Mouse (Mus musculus) heart, embryonic 13.5 days (tissue): ENCODE data around the gene Adam21. TPM values are rescaled to one million over a fixed set of nuclear protein-coding genes. Genes with fewer than 3 reads are reported as not detected.
"Not testable (repeated sequence)": the region's sequence is repeated elsewhere in the genome, so short reads cannot be mapped to it uniquely, and the experiment has no call there.

Experiments
- ATAC-seq: fragments of 200-750 bp; cut with Nextera tagmentation; 2 replicates; pipeline ENCODE4 v1.8.0; 2017; ENCODE audit warnings: moderate TSS enrichment; ENCODE audit not compliant: insufficient number of reproducible peaks, low FRiP score, low TSS enrichment; ENCODE audit errors: extremely low read depth
- H3K27ac ChIP-seq: fragments of 300-500 bp; sonication (generic); replicated peaks from 2 replicates; pipeline ENCODE4 v1.5.1; 2015; ENCODE audit warnings: moderate library complexity, mild to moderate bottlenecking, inconsistent platforms
- H3K27me3 ChIP-seq: fragments of 300-500 bp; sonication (generic); replicated peaks from 2 replicates; pipeline ENCODE4 v1.6.1; 2015; ENCODE audit warnings: mild to moderate bottlenecking, inconsistent platforms
- H3K36me3 ChIP-seq: fragments of 300-500 bp; sonication (generic); 2 replicates; pipeline ENCODE4 v1.6.1; 2015; ENCODE audit warnings: mild to moderate bottlenecking, inconsistent platforms
- H3K4me1 ChIP-seq: fragments of 300-500 bp; sonication (generic); 2 replicates; pipeline ENCODE4 v1.6.1; 2015; ENCODE audit warnings: inconsistent platforms
- H3K4me2 ChIP-seq: fragments of 300-500 bp; sonication (generic); 2 replicates; pipeline ENCODE4 v1.6.1; 2015; ENCODE audit warnings: inconsistent platforms, mild to moderate bottlenecking, moderate library complexity
- H3K4me3 ChIP-seq: fragments of 300-500 bp; sonication (generic); 2 replicates; pipeline ENCODE4 v1.5.1; 2015; ENCODE audit warnings: moderate library complexity, mild to moderate bottlenecking, inconsistent platforms
- H3K9ac ChIP-seq: fragments of 300-500 bp; sonication (generic); 2 replicates; pipeline ENCODE4 v1.6.1; 2015; ENCODE audit warnings: inconsistent platforms, mild to moderate bottlenecking, moderate library complexity
- H3K9me3 ChIP-seq: fragments of 300-500 bp; sonication (generic); 2 replicates; pipeline ENCODE4 v1.6.1; 2016; ENCODE audit warnings: inconsistent platforms
- WGBS: fragments of 180-500 bp; shearing (Covaris S2); methylation state at CpG from one replicate; pipeline ENCODE4 v1.1.7; 2015; ENCODE audit warnings: mixed read lengths; 5-methylcytosine and 5-hydroxymethylcytosine counted together
- polyA plus RNA-seq: library from polyadenylated mRNA; unstranded; fragments of >200 nt; fragmentation: Nextera tagmentation; extraction: Ambion mirVana; gene quantifications from 2 replicates; pipeline ENCODE4 v1.2.1, GENCODE M21; 2015

Gene Adam21
- polyA plus RNA-seq, 1 experiment from 2014 or later: 0.11 TPM

- Histone ChIP-seq H3K4me1 (peaks cover 15% of the 10 kb centered on the region), H3K36me3 (no peaks in the 10 kb centered on the region), H3K27ac (peak overlapping the region; percentile 70), H3K4me3 (peak overlapping the region; percentile 79), H3K27me3 (no peaks in the 10 kb centered on the region), H3K4me2 (peak overlapping the region; percentile 80), H3K9ac (peak overlapping the region; percentile 88), H3K9me3 (no peaks in the 10 kb centered on the region)
- 36% methylated on average over 4 of the region's 4 CpGs for WGBS
- no peak for ATAC-seq
Observed at GRCm38 (mm10) chr12:81533029-81533419, 35.2 kb downstream of the Adam21 start.

GRCm38 (mm10) chr12:81532316-81533028 lies 35.8 kb downstream of the Adam21 start, which contains the start of the genes Gm20498 and Synj2bp:
Gene Gm20498 (minus strand): TSS chr12:81532905.
Gene Synj2bp (minus strand): TSS chr12:81532911.
- Histone ChIP-seq H3K36me3 (no peaks in the 10 kb centered on the region), H3K4me2 (peak within 1 kb of the TSS; percentile 80), H3K27me3 (no peaks in the 10 kb centered on the region), H3K4me1 (peaks cover 15% of the 10 kb centered on the region), H3K4me3 (peak within 1 kb of the TSS; percentile 79), H3K9ac (peak within 1 kb of the TSS; percentile 88), H3K27ac (peak within 1 kb of the TSS; percentile 70), H3K9me3 (no peaks in the 10 kb centered on the region)
- WGBS: 0% methylated on average over 46 of the region's 46 CpGs
- no peak; the same call in 1 of the 2 replicates for ATAC-seq

- not testable (repeated sequence) for ATAC-seq, H3K27me3 ChIP-seq, H3K4me2 ChIP-seq, H3K27ac ChIP-seq, H3K36me3 ChIP-seq, H3K4me3 ChIP-seq, H3K9me3 ChIP-seq, H3K9ac ChIP-seq
- 60% methylated on average over 8 of the region's 8 CpGs for WGBS
- peaks cover 18% of the 10 kb centered on the region for H3K4me1 ChIP-seq
Observed at GRCm38 (mm10) chr12:81530587-81530986, 37.7 kb downstream of the Adam21 start.

Other genes starting within 250 kb of the Adam21 start
- 0.20 and 0.44 TPM in 2 replicates for gene Slc8a3, start 235.3 kb downstream of the Adam21 start, polyA plus RNA-seq
- gene Gm4787, start 189.0 kb downstream of the Adam21 start, polyA plus RNA-seq: 0.09 and 0.11 TPM in 2 replicates
- 0.39 and 0.45 TPM in 2 replicates for gene Adam4, start 146.5 kb downstream of the Adam21 start, polyA plus RNA-seq
- gene Cox16, start 83.3 kb downstream of the Adam21 start, polyA plus RNA-seq: 91.8 and 99.8 TPM in 2 replicates
- 20.9 and 25.3 TPM in 2 replicates for gene Gm20498, start 35.6 kb downstream of the Adam21 start, polyA plus RNA-seq
- 29.1 and 31.8 TPM in 2 replicates for gene Synj2bp, start 35.6 kb downstream of the Adam21 start, polyA plus RNA-seq
- gene Med6, start 26.5 kb upstream of the Adam21 start, polyA plus RNA-seq: 54.3 and 55.2 TPM in 2 replicates
- gene Ttc9, start 62.8 kb upstream of the Adam21 start, polyA plus RNA-seq: 3.9 and 5.1 TPM in 2 replicates
- gene Map3k9, start 212.7 kb upstream of the Adam21 start, polyA plus RNA-seq: 0.15 and 0.20 TPM in 2 replicates